Mouse (Mus musculus): Measurements from ENCODE around the gene Tpr. TPM values are rescaled to one million over a fixed set of nuclear protein-coding genes. Genes with fewer than 3 reads are reported as not detected.

Gene Tpr
- total RNA-seq (2015) (401 and 492 TPM in 2 replicates), total RNA-seq (2017) (401 and 471 TPM in 2 replicates)

- peak; percentile 82 for ATAC-seq (replicated peaks; ENCODE audit: poor library complexity)
Measured at GRCm38 (mm10) chr1:150392638-150393487, at the start of gene Tpr, which contains the start of gene Odr4. TSS of gene Tpr (plus strand) at chr1:150392838. TSS of gene Odr4 (minus strand) at chr1:150393080.

DNA sequence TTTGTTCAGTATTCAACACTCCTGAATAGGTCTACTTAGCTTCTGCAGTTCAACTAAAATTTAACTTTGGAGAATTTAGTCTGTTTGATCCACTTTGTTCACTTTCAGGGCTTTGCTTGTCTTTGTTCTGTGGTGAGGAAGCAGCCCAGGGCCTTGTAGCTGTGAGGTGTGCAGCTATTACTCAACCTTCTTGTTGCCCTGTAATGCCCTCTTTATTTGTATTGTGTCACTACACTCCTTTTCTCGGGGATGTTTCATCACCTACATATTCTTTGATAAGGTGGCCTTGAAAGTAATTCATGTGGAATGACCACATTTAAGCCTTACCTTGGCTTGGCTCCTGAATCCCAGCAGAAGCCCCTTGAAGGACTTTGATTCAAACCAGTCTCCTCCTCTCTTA is 31.8 kb upstream of the Tpr start:
- no peak for ATAC-seq (replicated peaks; ENCODE audit: poor library complexity)

GRCm38 (mm10) chr1:150372895-150373294 is 19.7 kb upstream of the Tpr start:
- ATAC-seq (replicated peaks; ENCODE audit: poor library complexity): peak; percentile 75

DNA sequence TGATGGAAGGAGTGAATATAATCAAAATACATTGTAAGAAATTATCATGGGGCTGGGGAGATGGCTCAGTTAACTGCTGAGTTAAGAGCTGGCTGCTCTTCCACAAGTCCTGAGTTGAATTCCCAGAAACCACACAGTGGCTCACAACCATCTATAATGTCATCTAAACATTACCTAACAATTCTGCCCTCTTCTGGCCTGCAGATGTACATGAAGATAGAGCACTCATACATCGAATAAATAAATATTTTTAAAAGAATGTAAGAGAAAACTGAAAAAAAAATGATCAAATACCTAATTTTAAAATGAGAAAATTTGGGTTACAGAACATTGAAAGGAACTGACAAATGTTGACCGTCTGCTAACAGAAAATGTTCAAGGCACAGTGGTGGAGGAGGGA is 18.4 kb upstream of the Tpr start:
- ATAC-seq (replicated peaks; ENCODE audit: poor library complexity): no peak

- ATAC-seq (replicated peaks; ENCODE audit: poor library complexity): no peak
Measured at GRCm38 (mm10) chr1:150384138-150384537, 8.5 kb upstream of the Tpr start.

DNA sequence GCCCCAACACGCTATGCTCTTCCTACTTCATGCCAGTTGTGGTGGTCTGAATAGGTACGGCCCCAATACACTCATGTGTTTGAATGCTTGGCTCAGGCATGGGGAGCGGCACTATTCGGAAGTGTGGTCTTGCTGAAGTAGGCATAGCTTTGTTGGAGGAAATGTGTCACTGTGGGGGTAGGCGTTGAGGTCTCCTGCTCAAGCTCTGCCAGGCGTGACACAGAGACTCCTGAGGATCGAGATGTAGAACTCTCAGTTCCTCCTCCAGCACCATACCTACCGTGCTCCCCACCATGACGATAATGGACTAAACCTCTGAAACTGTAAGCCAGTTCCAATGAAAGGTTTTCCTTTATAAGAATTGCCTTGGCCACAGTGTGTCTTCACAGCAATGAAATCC is 5.1 kb upstream of the Tpr start:
- no peak for ATAC-seq (replicated peaks; ENCODE audit: poor library complexity)

DNA sequence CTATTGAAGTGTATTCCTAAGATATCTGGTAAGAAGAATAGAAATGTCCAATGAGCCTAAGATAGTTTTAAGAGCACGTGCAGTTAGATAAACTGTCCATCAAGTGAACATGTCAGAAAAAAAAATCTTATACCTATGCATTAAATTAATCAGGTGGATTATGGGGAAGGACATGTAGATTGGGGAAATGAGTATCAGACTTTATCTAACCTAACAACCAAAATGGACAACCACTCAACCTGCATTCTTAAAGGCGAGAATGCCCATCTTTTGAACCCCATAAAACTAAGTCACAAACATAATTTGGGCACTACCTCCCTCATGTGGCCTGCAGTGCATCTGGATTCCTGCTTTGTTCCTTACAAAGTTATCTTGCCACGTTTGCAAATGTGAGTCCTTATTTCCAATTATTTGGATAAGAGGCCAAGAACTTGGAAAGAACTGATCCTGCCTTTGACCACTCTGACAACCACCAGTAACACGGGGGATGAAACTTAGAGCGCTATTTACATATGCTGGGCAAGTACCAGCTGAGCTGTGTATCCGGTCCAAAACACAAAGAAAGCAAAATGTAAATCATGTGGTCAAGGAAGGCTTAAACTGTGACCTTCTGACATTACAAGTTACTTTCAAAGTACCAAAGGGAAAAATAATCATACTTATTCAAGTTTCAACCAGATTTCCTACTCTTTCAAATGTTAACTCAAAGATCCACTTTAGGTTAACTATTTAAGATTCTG is 3.1 kb upstream of the Tpr start:
- ATAC-seq (replicated peaks; ENCODE audit: poor library complexity): no peak

- ATAC-seq (replicated peaks; ENCODE audit: poor library complexity): peak; percentile 2
Measured at GRCm38 (mm10) chr1:150391931-150392637, 554 bp upstream of the Tpr start.

DNA sequence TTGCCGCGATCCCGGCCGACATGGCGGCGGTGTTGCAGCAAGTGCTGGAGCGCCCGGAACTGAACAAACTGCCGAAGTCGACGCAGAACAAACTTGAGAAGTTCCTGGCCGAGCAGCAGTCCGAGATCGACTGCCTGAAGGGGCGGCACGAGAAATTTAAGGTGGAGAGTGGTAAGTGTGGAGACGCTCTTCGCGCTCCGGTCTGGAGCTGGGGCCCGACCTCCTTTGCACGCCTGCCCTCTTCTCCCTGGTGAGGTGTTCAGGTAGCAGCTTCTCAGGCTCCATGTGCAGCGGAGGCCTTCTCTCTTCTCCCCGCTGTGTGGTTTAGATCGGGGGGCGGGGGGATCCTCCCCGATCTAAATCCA is 832 bp downstream of the Tpr start:
- ATAC-seq (replicated peaks; ENCODE audit: poor library complexity): peak; percentile 21

DNA sequence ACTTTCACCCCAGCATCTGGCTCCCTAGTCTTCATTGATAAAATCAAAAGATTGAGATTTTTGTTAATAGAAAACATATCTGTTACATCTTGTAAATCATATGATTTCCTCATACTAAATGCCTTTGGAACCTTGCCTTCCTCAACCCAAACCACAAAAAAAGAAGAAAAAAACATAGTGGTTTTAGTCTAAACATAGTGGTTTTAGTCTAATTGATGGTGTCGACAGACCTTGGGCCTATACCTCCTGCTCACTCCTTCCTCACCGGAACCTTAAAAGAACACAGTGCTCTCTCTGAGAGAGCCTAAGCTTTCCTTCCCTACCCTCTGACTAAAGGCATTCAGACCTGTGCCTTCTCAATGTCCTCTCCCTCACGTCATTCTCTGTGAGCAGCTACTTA is 3.4 kb downstream of the Tpr start:
- ATAC-seq (replicated peaks; ENCODE audit: poor library complexity): no peak

DNA sequence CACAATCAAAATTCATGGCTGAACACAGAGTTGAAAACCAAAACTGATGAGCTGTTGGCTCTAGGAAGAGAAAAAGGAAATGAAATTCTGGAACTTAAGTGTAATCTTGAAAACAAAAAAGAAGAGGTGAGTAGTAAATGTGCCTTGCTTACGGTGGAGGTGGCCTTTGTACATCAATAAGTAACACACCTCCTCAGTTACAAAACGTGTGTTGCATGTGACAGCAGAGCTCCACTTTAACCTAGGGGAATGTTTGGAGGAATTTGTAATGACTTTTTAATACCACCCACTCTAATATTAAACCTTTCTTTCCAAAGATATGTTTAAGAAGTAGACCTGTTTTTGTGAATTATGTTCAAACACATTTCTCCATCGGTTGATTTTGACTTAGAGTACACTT is 11.3 kb downstream of the Tpr start:
- no peak for ATAC-seq (replicated peaks; ENCODE audit: poor library complexity)

DNA sequence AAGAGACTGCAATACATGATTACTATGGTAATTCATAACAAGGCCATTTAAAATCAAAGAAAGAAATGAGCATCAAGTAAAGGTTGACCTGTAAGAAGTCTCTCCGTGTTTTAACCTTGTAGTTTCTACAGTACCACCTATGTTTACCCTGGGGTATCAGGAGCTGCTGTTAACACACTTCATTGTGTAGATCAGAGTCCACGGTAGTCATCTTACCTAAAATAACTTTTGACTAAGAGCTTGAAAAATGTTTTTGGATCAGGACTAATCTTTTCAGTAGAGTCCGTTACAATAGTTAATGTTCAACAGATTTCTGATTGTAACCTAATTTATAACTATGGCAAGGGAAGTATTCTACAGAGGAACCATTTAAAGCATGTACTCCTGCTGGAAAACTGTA is 11.9 kb downstream of the Tpr start:
- no peak for ATAC-seq (replicated peaks; ENCODE audit: poor library complexity)

DNA sequence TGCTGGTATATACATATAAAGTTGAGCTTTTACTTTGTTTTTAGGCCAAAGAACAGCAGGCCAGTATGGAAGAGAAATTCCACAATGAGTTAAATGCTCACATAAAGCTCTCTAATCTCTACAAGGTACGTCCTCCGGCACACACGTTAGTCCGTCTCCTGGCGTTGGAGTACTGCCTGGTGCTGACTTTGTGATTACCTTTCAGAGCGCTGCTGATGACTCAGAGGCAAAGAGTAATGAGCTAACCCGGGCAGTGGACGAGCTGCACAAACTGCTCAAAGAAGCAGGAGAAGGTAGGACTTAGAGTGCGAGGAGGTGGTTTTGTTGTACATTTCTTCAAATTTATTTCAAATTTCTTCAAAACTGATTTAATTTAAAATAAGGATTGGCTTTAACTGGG is 14.6 kb downstream of the Tpr start:
- no peak for ATAC-seq (replicated peaks; ENCODE audit: poor library complexity)

- no peak for ATAC-seq (replicated peaks; ENCODE audit: poor library complexity)
Measured at GRCm38 (mm10) chr1:150409996-150410395, 17.4 kb downstream of the Tpr start.

GRCm38 (mm10) chr1:150416006-150416405 is 23.4 kb downstream of the Tpr start:
- peak; percentile 50; the same call in 1 of the 2 replicates for ATAC-seq (replicated peaks; ENCODE audit: poor library complexity)

DNA sequence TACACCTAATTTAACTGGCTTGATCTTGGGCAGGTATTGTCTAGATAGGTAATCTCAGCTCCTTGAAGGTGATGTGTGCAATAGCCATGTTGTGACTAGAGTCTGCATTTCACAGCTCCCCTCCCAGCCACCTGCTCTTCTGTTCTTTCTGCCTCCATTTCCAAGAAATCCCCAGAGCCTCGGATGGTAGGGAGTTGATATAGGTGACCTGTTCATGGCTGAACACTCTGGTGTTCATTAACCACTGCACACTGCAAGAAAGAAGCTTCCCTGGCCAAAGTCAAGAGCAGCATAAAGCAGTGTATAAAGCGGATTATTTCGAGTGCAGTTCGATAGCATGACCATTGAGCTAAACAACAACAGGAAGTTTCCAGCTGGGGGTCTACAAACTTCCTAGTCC is 25.8 kb downstream of the Tpr start:
- ATAC-seq (replicated peaks; ENCODE audit: poor library complexity): no peak

DNA sequence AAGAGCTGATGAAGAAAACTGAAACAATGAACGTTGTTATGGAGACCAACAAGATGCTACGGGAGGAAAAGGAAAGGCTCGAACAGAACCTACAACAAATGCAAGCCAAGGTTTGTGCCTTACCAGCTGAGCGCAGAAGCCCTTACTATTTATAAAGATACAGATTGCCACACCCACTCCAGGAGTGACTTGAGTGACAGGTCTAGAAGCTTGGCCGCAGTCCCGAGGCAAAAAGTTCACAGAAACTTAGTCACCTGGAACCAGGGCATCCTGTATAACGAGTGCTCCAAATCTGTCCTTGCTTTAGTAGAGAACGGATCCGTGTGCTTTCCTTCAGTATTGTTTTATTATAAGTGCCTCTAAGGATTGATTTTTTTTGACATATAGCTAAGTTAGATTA is 33.0 kb downstream of the Tpr start:
- no peak for ATAC-seq (replicated peaks; ENCODE audit: poor library complexity)

DNA sequence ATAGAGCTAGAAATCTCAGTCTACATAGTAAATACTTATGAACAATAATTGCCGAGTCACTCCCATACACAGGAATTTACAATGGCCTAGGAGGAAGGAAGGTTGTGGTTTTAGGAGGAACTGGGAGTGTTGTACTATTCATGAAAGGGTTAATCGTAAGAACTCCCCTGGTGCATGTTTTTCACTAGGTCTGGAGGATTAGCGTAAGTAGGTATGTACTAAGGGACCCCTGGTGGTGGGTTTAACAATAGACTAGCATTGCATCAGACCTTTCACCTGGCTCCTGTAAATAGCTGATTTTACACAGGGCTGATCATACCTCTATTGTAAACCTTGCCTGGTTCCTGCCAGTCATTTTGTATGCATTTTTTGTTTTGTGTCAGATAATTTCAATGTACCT is 33.6 kb downstream of the Tpr start:
- 0 out of 2 replicates have a peak, but pooled peaks have one; percentile 26 for ATAC-seq (replicated peaks; ENCODE audit: poor library complexity)

DNA sequence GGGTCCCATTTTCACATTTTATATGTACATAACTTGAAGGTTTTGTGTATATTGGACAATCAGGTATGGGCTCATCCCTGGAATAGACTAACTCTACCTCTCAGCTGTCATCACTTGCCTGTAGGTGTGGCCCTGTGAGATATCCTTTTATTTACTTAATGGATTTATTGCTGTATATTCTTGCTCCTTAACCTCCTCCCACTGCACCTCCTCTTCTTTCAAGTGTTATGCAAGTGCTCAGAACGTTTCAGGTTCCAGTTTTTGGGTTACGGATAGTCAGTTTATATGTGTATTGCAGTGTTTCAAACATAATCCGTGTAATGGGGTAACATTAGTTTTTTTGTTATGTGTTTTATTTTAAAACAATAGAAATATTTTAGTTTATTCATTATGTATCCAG is 46.0 kb downstream of the Tpr start:
- no peak for ATAC-seq (replicated peaks; ENCODE audit: poor library complexity)

DNA sequence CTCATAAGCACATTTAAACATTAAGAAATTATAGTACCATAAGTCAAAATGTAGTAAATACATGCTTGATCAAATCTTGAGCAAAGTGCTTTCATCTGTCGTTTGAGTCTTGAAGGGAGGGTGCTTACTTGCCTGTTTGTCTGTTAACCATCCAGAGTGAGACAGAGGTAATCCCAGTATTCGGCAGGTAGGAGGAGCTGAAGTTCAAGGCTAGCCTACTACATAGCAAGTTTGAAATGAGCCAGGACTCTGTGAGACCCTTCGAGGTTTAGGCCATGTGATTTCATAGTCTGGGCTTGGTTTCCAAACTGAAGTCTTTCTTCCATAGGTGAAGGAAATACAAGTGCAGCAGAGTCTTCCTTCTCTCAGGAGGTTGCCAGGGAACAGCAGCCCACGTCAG is 49.1 kb downstream of the Tpr start:
- 0 out of 2 replicates have a peak, but pooled peaks have one; percentile 17 for ATAC-seq (replicated peaks; ENCODE audit: poor library complexity)

- ATAC-seq (replicated peaks; ENCODE audit: poor library complexity): peak; percentile 26
Measured at GRCm38 (mm10) chr1:150458977-150459376, 66.3 kb downstream of the Tpr start.
